Mouse (Mus musculus): ENCODE data around the gene Zbtb37.

Zbtb37 gene

DNA sequence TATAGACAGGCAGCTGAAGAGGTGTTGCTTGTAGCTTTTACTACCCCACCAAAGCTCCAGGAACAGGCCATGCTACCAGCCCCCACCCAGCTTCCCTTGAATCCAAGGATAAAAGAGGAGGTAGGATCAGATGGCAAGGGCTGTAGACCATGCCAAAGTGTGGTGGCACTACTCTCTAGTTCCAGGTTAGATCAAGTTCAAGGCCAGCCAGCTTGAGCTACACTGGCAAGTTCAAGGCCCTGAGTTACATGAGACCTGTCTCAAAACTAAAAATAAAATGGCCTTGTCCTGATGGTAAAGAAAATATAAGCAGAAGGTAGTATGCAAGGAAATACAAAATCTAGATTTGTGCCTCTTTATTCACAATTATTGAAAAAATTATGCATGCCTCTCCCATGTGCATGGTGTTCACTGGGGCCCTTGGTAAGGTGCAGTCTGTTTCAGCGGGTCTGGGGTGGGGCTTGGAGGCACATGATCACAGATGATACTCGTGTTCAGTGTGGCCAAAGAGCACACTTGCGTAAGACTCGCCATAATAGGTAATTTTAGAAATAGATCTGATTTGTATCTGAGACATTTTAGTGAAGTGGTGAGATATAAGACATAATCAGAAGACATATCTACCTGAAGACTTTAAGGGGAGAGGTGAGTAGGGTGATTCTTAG is 56.4 kb downstream of the Zbtb37 start, which contains the start of gene Serpinc1:
TSS of gene Serpinc1 (plus strand) at position 515 of the 665 bp plus-strand sequence.
- DNase-seq (ENCODE audit: low spot score), result no peak

DNA sequence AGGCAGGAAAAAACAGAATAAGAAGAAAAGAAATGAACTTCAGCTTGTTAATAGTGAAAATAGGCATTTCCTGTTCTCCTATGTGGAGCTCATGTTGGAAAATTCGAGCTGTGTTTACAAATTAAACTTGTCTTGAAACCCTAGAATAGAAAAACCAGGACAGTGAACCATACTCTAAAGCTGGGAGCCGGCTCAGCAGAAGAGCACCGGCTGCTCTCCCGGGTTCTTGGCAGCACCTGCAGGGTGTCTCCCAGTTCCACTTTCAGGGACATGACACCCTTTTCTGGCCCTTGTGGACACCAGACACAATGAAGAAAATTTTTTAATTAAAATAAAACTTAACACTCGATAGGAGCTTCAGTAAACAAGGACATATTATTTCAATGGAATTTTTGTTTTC is 66.0 kb downstream of the Zbtb37 start:
- no peak for DNase-seq (ENCODE audit: low spot score)

- DNase-seq (ENCODE audit: low spot score), result no peak
Measured at GRCm38 (mm10) chr1:160967268-160967667, 67.4 kb downstream of the Zbtb37 start.

DNA sequence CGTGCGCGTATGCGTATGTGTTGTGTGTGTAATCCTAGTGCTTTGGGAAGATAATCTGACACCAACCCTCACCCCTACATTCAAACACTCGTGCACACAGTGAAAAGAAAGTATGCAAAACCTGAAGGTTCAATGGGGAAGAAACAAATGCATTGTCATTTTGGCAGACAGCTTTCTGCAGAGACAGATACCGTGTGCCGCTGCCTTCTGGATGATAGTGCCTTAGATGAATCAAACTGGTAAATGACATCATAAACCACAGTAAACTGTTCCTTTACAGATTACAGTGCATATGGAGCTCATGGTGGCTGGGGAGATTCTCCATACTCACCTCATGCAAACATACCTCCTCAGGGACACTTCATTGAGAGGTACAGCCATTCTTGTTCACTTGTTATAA is 71.5 kb downstream of the Zbtb37 start:
- no peak for DNase-seq (ENCODE audit: low spot score)

All from adipocyte (in vitro differentiated cells).